Mouse (Mus musculus) heart, postnatal 0 days (tissue): ENCODE data around the gene Egfl8. TPM values are rescaled to one million over a fixed set of nuclear protein-coding genes. Genes with fewer than 3 reads are reported as not detected.

Experiments used
- ATAC-seq: fragments of 200-750 bp; cut with Nextera tagmentation; 2 replicates; pipeline ENCODE4 v1.8.0; 2017; ENCODE audit warnings: low read depth, moderate number of reproducible peaks, moderate library complexity; ENCODE audit not compliant: insufficient read depth
- DNase-seq: peaks from one replicate; pipeline ENCODE4 v3.0.0-alpha.2; 2016; ENCODE audit warnings: low spot score
- H3K27ac ChIP-seq: fragments of 300-500 bp; sonication (generic); 2 replicates; pipeline ENCODE4 v1.5.1; 2014; ENCODE audit warnings: low read depth, mild to moderate bottlenecking
- H3K27me3 ChIP-seq: fragments of 300-500 bp; sonication (generic); 2 replicates; pipeline ENCODE4 v1.6.1; 2014; ENCODE audit warnings: low read length, mixed read lengths; ENCODE audit not compliant: control insufficient read depth, insufficient read depth
- H3K36me3 ChIP-seq: fragments of 300-500 bp; sonication (generic); replicated peaks from 2 replicates; pipeline ENCODE4 v1.6.1; 2014; ENCODE audit warnings: low read length, mixed read lengths; ENCODE audit not compliant: control insufficient read depth, insufficient read depth
- H3K4me1 ChIP-seq: fragments of 300-500 bp; sonication (generic); 2 replicates; pipeline ENCODE4 v1.6.1; 2014; ENCODE audit warnings: antibody characterized with exemption; ENCODE audit not compliant: control insufficient read depth, insufficient read depth
- H3K4me2 ChIP-seq: fragments of 300-500 bp; sonication (generic); 2 replicates; pipeline ENCODE4 v1.6.1; 2014; ENCODE audit warnings: low read depth, mild to moderate bottlenecking, low read length, moderate library complexity
- H3K4me3 ChIP-seq: fragments of 300-500 bp; sonication (generic); 2 replicates; pipeline ENCODE4 v1.5.1; 2014; ENCODE audit warnings: low read depth, low read length
- H3K9ac ChIP-seq: fragments of 300-500 bp; sonication (generic); replicated peaks from 2 replicates; pipeline ENCODE4 v1.6.1; 2014; ENCODE audit warnings: low read depth, low read length, mixed read lengths
- H3K9me3 ChIP-seq: fragments of 300-500 bp; sonication (generic); replicated peaks from 2 replicates; pipeline ENCODE4 v1.6.1; 2016; ENCODE audit warnings: low read length; ENCODE audit not compliant: control insufficient read depth
- CTCF ChIP-seq: IDR thresholded peaks from 2 replicates; pipeline ENCODE4 v1.5.1; 2016; ENCODE audit warnings: antibody characterized with exemption, control low read depth, low read depth
- EP300 ChIP-seq: IDR thresholded peaks from 2 replicates; pipeline ENCODE4 v1.6.1; 2016; ENCODE audit warnings: antibody characterized with exemption, low read depth
- WGBS: fragments of 180-500 bp; shearing (Covaris S2); extraction: QIAGEN DNeasy Blood & Tissue Kit; methylation state at CpG from one replicate; pipeline ENCODE4 v1.1.7; 2014; 5-methylcytosine and 5-hydroxymethylcytosine counted together
- polyA plus RNA-seq: library from polyadenylated mRNA; unstranded; fragments of >200 nt; fragmentation: Nextera tagmentation; extraction: Ambion mirVana; gene quantifications from 2 replicates; pipeline ENCODE4 v1.2.1, GENCODE M21; 2015
- total RNA-seq: library from RNA; depleted of rRNA; stranded (reverse); fragments of >200 nt; gene quantifications from 2 replicates; pipeline ENCODE4 v1.2.3, GENCODE M21; 2014; ENCODE audit warnings: low replicate concordance

Egfl8 gene
- total and polyA plus RNA-seq, 2 experiments from 2014 or later = 0.15 to 0.97 TPM

GRCm38 (mm10) chr17:34657271-34657670 is 41.5 kb upstream of the Egfl8 start:
- H3K27ac ChIP-seq = peak overlapping the region; percentile 28; the same call in 1 of the 2 replicates
- H3K4me2 ChIP-seq = no peak overlapping the region
- peaks cover 28% of the 10 kb centered on the region for H3K4me1 ChIP-seq
- no peak overlapping the region for H3K9ac ChIP-seq
- 40% methylated on average over 2 of the region's 2 CpGs for WGBS
- ATAC-seq = no peak
- DNase-seq = no peak
- H3K9me3 ChIP-seq = no peaks in the 10 kb centered on the region
- H3K4me3 ChIP-seq = no peak overlapping the region
- H3K36me3 ChIP-seq = peaks cover 9% of the 10 kb centered on the region; the same call in 1 of the 2 replicates
- no peak for TF ChIP-seq EP300
- TF ChIP-seq CTCF = no peak
- H3K27me3 ChIP-seq = peaks cover 12% of the 10 kb centered on the region; the same call in 1 of the 2 replicates

- DNase-seq (no peak), ATAC-seq (no peak)
- Histone ChIP-seq H3K36me3 (peaks cover 15% of the 10 kb centered on the region), H3K4me3 (no peak overlapping the region), H3K27me3 (peaks cover 12% of the 10 kb centered on the region; the same call in 1 of the 2 replicates), H3K4me1 (peaks cover 28% of the 10 kb centered on the region), H3K9me3 (no peaks in the 10 kb centered on the region), H3K4me2 (no peak overlapping the region), H3K9ac (no peak overlapping the region), H3K27ac (peak overlapping the region; percentile 56)
- TF ChIP-seq CTCF (no peak), EP300 (no peak)
- 53% methylated on average over 8 of the region's 8 CpGs for WGBS
These were observed 40.9 kb upstream of the Egfl8 start for GRCm38 (mm10) chr17:34656666-34657065.

DNA sequence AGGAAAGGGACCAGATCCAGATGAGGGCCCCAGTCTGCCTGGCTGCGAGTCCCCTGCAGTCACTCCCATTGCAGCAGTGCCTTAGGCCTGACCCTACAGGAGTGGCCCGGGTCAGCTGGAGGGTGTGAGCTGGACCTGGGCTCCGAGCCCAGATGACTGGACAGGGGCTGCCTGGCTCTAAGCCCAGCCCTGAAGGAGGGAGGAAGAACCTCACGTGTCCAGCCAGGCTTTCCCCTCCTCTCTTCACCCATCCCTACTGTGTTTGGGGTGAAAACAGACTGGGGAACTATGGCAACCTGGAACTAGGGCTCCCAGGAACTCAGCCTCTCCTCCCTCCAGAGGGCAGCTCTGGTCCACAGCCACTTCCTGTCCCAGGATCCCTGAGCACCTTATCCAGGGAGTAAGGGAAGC is 39.8 kb upstream of the Egfl8 start:
- Histone ChIP-seq H3K27ac (peak overlapping the region; percentile 69), H3K9ac (no peak overlapping the region), H3K4me1 (peaks cover 19% of the 10 kb centered on the region), H3K4me3 (no peak overlapping the region), H3K9me3 (no peaks in the 10 kb centered on the region), H3K36me3 (peaks cover 24% of the 10 kb centered on the region), H3K4me2 (no peak overlapping the region), H3K27me3 (peaks cover 7% of the 10 kb centered on the region; the same call in 1 of the 2 replicates)
- TF ChIP-seq EP300 (0 out of 2 replicates have a peak, but pooled peaks have one; percentile 59), CTCF (peak; percentile 40)
- WGBS = 7% methylated on average over 4 of the region's 4 CpGs
- DNase-seq (peak; percentile 87), ATAC-seq (peak; percentile 84)

DNA sequence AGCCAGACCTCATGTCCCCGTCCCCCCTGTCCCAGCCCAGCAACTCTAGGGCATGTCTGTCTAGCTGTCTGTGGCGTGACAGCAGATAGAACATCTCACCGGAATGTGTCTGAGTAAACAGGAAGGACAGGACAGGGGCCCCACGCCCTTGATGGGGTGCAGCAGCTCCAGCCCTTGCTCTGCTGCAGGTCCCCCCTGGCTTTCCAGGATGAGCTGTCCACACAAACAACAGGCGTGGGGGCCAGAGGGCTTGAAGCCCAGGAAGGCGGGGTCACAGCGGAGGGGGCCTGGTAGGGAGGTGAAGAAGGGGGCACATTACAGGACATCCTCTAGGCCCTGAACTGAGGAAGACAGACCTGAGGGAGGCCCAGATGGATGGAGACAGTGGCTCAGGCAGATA is 39.4 kb upstream of the Egfl8 start:
- DNase-seq = no peak
- TF ChIP-seq EP300 (no peak), CTCF (no peak)
- Histone ChIP-seq H3K4me2 (no peak overlapping the region), H3K36me3 (peaks cover 29% of the 10 kb centered on the region), H3K27ac (peak overlapping the region; percentile 69), H3K9me3 (no peaks in the 10 kb centered on the region), H3K4me3 (no peak overlapping the region), H3K9ac (no peak overlapping the region), H3K27me3 (peaks cover 2% of the 10 kb centered on the region; the same call in 1 of the 2 replicates), H3K4me1 (peaks cover 19% of the 10 kb centered on the region)
- ATAC-seq = no peak; the same call in 1 of the 2 replicates
- 49% methylated on average over 7 of the region's 7 CpGs for WGBS

DNA sequence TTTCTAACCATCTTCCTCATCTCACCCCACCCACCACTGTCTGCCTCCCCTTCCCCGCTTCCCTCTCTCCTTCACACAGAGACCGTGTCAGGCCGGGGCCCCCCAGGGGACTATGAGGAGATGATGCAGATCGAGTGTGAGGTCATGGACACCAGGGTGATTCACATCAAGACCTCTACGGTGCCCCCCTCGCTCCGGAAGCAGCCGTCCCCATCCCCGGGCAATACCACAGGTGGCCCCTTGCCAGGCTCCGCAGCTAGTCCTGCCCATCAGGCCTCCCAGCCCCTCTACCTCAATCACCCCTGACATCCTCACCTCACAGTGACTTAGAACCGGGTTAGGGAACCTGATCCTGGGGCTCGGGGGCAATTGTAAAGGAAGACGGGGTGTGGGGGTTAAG is 38.6 kb upstream of the Egfl8 start:
- Histone ChIP-seq H3K4me2 (no peak overlapping the region), H3K4me3 (no peak overlapping the region), H3K4me1 (peaks cover 14% of the 10 kb centered on the region), H3K36me3 (peaks cover 35% of the 10 kb centered on the region), H3K27ac (no peak overlapping the region), H3K9me3 (no peaks in the 10 kb centered on the region), H3K27me3 (no peaks in the 10 kb centered on the region), H3K9ac (no peak overlapping the region)
- 89% methylated on average over 13 of the region's 13 CpGs for WGBS
- ATAC-seq (no peak), DNase-seq (peak; percentile 5)
- no peak for TF ChIP-seq CTCF
- no peak for TF ChIP-seq EP300

GRCm38 (mm10) chr17:34653746-34654285 is 38.0 kb upstream of the Egfl8 start:
- DNase-seq (peak; percentile 21), ATAC-seq (no peak)
- Histone ChIP-seq H3K4me3 (no peak overlapping the region), H3K27ac (no peak overlapping the region), H3K27me3 (no peaks in the 10 kb centered on the region), H3K4me2 (no peak overlapping the region), H3K4me1 (peaks cover 10% of the 10 kb centered on the region), H3K9ac (no peak overlapping the region), H3K9me3 (no peaks in the 10 kb centered on the region), H3K36me3 (peaks cover 35% of the 10 kb centered on the region)
- TF ChIP-seq CTCF (peak; percentile 73), EP300 (no peak)
- WGBS = 62% methylated on average over 9 of the region's 9 CpGs
